Mouse (Mus musculus) A20 (cell line): ENCODE measurements at regions not wholly inside any gene's neighbourhood (a gene's known extent, or its start where the extent isn't known, plus 50 kb on each side); places are given as distances from the start of the nearest gene placed in this dataset.

Source experiments
- DNase-seq: peaks from one replicate; pipeline ENCODE4 v3.0.0-alpha.2; 2011; ENCODE audit warnings: low read depth, low spot score

DNA sequence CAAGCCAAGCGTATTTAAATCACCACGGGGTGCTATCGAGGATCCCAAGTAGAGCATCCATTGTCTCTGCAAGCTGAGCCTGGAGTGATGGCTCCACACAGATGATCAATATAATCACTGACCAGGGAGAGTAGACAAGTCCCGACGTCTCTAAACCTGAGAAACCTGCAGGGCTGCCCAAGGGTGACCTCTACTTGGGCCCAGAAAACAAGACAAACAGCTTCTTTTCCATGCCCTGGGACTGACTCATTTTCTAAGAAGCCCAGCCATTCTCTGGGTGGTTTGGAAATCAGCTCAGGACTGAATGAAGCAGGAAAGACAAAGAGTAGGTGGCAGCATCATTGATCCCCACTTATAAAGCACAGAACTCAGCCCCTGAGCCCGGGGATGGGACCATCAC, 221.5 kb downstream of the 4933412E24Rik start:
- DNase-seq = peak; percentile 5

GRCm38 (mm10) chr15:59786706-59787425, 229.5 kb downstream of the 4933412E24Rik start:
- no peak for DNase-seq

GRCm38 (mm10) chr15:59785981-59786380, 230.4 kb downstream of the 4933412E24Rik start:
- DNase-seq = no peak

DNA sequence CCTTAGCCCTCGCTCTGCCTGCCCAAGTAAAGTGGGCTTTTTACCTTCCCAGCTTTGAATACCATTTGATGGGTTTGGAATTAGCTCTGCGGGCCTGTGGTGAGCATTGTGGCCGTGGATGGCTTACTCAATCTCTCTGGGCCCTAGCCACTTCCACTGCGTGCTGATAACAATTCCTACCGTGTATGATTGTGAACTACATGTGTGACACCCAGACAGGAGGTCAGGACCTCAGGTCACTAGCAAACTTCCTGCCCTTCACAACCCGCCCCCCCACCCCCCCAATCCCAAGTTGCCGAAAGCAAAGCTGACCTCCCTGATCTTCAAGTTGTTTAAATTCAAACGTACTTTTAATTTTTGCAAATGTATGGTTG, 231.9 kb downstream of the 4933412E24Rik start:
- DNase-seq = no peak

DNA sequence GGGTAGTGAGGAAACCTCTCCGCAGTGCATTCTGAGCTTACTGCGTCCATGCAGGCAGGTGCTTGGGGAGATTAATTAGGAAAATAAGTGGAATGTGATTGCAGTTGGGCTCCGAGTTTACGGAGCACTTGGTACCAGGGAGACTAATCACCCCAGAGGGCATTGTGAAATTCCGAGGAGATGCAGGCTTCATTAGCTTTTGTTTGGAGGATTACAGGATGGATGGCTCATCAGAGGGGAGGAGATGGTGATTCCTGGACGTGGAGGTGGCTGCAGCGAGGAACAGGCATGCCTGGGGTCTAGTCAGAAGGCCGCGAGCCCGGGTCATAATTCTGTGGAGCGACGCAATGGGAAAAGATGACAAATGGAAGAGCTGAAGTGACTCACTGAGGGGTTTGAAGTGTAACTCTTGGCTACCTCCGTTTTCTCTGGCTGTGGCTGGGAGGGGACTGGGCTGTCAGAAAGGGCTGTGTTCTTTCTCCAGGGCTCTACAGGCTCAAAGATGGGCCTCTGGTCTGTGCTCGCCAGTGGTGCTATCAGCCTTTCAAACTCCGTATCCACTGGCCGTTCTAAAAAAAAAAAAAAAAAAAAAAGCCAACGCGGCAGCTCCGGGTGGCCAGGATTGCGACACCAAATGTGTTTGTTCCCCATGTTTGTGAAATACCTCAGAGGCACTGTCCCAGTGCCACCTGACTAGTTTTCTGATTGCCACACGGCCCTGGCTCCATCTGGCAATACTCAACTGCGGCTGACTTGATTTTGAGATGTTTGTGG, 232.4 kb downstream of the 4933412E24Rik start:
- DNase-seq = no peak

DNA sequence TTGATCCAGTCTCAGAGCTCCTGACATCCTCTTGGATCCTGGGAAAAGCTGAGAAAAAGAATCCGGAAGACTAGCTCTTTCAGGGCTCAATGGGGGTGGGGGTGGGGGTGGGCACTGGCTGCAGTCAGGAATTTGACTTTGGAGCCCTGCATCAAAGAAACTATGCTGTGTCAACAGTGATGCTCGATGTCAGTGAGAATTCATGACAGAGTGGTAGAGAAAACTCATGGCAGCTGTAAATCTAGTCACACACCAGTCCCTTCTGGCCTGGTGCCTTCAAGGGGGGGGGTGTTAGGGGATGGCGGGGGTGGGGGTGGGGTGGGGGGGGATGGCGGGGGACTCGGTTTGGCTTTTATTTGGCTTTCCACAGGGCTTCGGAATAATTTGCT, 233.0 kb downstream of the 4933412E24Rik start:
- DNase-seq = no peak

- DNase-seq = no peak
Measured at GRCm38 (mm10) chr15:59780506-59780905, 235.9 kb downstream of the 4933412E24Rik start.

DNA sequence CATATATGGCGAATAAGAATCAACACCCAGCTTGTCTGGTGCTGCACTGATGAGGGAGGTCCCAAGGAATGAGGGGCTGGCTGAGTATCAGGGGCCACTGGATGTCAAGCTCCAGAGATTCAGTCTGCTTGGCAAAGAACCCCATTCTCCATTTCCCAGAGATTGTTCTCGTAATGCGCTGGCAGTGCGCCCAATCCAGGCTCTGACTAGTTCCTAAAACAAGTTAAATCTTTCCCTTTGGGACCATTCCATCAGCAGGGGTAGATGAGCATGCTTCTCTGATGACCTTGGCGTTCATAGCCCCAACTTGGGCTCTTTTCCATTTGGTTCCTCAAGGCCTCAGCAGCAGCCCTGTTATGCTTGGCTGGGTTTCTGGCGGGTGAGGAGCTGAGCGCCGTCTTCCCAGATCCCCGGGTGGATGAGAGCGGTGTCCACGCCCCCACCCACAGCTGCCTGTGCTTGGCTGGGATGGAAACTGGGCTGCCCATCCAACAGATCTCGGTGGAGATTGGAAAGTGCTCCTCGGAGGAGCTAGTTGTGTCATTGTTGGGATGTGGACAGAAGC, 239.0 kb downstream of the 4933412E24Rik start:
- DNase-seq = no peak

GRCm38 (mm10) chr15:59775781-59776180, 240.6 kb downstream of the 4933412E24Rik start:
- DNase-seq = no peak

DNA sequence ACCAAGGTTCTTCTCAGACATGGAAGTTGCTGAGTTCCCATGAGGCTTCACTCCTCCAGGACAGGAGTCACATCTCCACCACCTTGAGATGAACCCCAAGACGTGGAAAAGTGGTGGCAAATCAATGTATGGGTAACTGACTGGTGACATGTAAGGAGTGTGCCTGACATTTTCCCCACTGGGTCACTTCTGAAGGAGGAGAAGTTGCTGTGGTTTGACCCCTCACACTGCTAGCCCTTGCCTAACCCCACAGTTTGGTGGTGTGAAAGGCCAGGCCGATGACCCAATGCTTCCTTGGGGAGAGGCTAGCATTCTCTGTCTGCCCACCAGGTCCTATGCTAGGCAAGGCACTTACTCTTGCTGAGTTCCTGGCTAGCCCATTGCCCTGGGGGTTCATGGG, 242.4 kb downstream of the 4933412E24Rik start:
- no peak for DNase-seq

DNA sequence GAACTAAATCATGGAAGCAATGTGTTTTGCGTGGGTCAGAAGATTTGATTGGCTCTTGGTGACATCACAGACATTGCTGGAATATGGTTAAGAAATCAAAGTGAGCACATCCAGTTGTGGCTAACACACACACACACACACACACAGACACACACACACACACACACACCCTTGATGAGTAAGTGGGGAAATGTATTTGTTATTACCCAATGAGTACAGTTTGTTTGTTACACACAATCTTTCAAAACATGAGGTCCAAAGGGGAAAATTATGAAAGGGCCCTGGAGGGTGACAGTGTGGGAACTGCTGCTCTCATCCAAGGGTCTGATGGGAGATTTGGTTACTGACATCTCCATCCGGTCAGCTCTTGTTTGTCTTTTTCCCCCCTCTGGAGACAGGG, 243.8 kb downstream of the 4933412E24Rik start:
- DNase-seq = no peak

DNA sequence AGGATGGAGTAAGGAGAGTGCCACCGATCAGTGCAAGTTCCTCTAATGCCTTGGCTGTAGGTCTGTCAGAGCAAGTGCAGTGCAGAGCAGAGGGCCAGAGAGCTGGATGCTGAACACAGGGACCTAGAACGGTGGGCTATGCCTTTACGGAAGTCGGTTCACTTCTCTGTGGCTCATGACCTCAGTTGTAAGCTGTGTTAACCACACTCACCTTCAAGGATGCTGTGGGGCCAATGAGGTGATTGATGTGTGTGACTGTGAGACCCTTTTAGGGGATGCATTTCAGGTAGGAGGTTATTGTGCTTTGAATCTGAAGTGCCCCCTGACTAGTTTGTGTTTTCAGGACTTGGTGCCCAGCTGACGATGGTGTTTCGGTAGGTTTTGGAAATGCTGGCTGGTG, 254.4 kb downstream of the 4933412E24Rik start:
- no peak for DNase-seq

GRCm38 (mm10) chr15:59760490-59760889, 255.9 kb downstream of the 4933412E24Rik start:
- DNase-seq = no peak

GRCm38 (mm10) chr15:59759566-59759965, 256.8 kb downstream of the 4933412E24Rik start:
- no peak for DNase-seq

- DNase-seq = no peak
Measured at GRCm38 (mm10) chr15:59758971-59759370, 257.4 kb downstream of the 4933412E24Rik start.

DNA sequence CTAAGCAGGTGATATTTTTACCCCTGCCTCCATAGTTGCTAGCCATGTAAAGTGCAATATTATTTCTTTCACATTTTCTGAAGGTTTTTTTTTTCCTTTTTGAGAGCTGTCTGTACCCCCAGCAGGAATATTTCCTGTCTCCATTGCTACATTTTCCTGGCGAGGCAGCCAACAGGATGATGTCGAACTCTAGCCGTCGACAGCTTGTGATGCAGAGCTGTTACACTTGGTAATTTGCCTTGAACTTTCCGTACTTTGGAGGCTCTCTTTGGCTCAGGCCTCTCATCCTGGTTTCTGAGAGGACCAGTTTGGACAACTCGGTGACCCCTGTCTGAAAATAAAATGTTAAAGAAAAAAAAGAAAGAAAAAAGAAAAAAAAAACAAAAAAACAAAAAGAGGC, 260.3 kb downstream of the 4933412E24Rik start:
- DNase-seq = no peak

DNA sequence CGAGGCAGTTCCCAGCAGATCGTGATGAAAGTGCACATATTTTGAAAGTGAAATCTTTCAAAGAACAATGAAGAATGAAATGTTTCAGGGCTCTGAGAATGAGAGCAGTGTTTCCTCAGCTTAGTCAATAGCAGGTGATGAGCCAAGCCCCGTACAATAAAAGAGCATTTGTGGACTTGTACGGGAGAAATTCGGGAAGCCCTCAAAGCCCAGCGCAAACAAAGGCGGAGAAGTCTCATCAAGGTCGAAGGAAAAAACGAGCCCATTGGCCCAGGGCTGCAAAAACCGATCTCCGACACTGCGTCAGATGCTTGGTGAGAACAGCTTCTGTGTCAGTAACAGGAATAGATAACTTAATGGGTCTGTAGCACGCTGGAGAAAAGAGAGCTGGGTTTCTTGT, 261.5 kb downstream of the 4933412E24Rik start:
- DNase-seq = no peak

- no peak for DNase-seq
Measured at GRCm38 (mm10) chr15:59752277-59752676, 264.1 kb downstream of the 4933412E24Rik start.

GRCm38 (mm10) chr15:59746290-59746689, 270.1 kb downstream of the 4933412E24Rik start:
- no peak for DNase-seq

- DNase-seq = no peak
Measured at GRCm38 (mm10) chr15:59744411-59744931, 271.9 kb downstream of the 4933412E24Rik start.

DNA sequence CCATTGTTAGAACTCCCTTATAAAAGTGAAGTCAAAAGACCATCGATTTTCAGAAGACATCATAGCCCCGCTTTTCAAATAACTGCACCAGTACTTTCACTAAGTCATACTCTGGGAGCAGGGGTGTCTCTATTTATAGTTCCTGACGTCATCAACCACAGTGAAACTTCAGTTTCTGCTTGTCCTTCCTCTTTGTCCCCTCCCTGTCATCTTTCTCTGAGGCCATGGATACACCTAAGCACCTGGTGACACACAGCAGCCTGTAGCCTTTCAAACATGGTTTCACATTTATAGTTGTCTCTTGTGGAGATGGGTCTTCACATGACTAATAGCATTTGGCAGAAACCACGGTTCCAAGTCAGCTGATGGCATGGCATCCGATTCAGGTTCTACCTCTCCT, 277.2 kb downstream of the 4933412E24Rik start:
- DNase-seq = peak; percentile 39

DNA sequence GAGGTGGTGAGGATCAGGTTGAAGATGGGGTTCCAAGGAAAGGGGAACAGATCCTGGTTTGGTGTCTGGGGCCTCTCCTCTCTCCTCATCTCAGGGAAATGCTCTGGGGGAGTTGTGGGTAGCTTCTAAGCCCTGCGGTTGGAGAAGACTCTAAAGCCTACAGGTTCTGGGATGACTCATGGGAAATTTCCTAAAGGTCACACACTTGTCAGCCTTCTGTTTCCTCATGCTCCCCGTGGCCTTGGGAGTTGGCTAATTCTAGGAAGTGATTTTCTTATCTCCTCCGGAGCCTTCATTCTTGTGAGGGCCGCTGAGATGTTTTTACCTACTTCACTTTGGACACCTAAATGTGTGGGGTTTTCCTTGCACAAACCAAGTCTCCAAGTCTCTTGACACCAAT, 279.2 kb downstream of the 4933412E24Rik start:
- DNase-seq = no peak

DNA sequence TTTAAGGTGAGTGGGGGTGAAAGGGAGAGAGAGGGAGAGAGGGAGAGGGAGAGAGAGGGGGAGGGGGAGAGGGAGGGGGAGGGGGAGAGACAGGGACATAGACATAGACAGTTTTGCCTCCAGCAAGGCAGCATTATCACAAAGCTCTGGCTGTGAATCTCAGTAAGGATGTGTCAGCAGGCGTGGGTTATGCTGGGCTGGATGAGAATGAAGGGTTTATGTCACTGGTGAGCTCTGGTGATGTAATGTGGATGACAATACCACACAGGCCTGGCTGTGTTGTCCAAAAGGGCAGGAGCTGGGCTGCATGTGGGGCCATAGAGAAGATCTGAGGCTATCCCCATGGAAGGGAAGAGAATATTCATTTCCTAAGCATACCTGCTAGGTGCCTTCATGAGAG, 282.0 kb downstream of the 4933412E24Rik start:
- no peak for DNase-seq
